ENCODE assay signal across 29 mouse cellular contexts in the genomic region with DNA sequence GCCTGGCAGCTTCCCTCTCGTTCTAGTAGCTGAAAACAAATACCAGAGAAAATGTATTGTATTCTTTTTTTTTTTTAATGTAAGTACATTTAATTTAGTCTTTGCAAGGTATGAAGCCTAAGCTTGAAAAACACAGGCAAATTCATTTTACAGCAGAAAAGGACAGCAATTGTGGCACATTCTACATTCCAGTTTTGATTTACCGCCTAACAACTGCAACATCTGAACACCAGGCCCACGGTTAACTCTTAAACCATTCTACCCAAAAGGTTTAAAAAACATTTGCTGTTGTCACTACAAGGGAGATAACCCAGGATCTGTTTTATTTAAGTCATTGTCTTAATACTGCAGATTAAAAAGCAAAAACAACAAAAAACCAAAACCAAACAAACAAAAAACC.
"Had no signal": no experiment of that assay in that cellular context is flagged by ENCODE, and none has a peak within 500 bp of the region (broad histone marks: within the 10 kb centered on the region; RNA-seq: fewer than 3 reads in every experiment).

No protein-coding gene starts in this region.

- H3K36me3 ChIP-seq: limb, embryonic 10.5 days; limb, embryonic 12.5 days; limb, embryonic 13.5 days; limb, embryonic 15.5 days; liver, embryonic 12.5 days; liver, embryonic 13.5 days; liver, embryonic 15.5 days; lung, embryonic 15.5 days; midbrain, embryonic 10.5 days; midbrain, embryonic 12.5 days; midbrain, embryonic 13.5 days; midbrain, embryonic 15.5 days; neural tube, embryonic 12.5 days had no signal

- DNase-seq: left cerebral cortex, postnatal 4 days; liver; liver, embryonic 13.5 days; liver, postnatal 0 days; lung, adult 18-20 months; lung, adult 2 months; lung, postnatal 10 days; lung, postnatal 14 days; lung, postnatal 36 days; lung, postnatal 4 days; midbrain, embryonic 14.5 days had no signal

- H3K4me3 ChIP-seq: limb, embryonic 10.5 days; limb, embryonic 13.5 days; limb, embryonic 15.5 days; liver, embryonic 12.5 days; liver, embryonic 13.5 days; liver, embryonic 15.5 days; megakaryocyte, embryonic 14.5 days; midbrain, embryonic 10.5 days; midbrain, embryonic 12.5 days; midbrain, embryonic 15.5 days; neural tube, embryonic 12.5 days had no signal

- H3K27me3 ChIP-seq: limb, embryonic 12.5 days; limb, embryonic 13.5 days; limb, embryonic 15.5 days; liver, embryonic 12.5 days; liver, embryonic 13.5 days; liver, embryonic 15.5 days; lung, embryonic 15.5 days; midbrain, embryonic 15.5 days; neural tube, embryonic 12.5 days had no signal

- H3K4me2 ChIP-seq: limb, embryonic 13.5 days; limb, embryonic 15.5 days; liver, embryonic 11.5 days; liver, embryonic 12.5 days; liver, embryonic 13.5 days; liver, embryonic 15.5 days; lung, embryonic 14.5 days; midbrain, embryonic 11.5 days; neural tube, embryonic 12.5 days had no signal

- H3K27ac ChIP-seq: limb, embryonic 10.5 days; limb, embryonic 13.5 days; limb, embryonic 15.5 days; liver, embryonic 12.5 days; liver, embryonic 13.5 days; liver, embryonic 14.5 days; liver, embryonic 15.5 days; lung, embryonic 15.5 days; macrophage; midbrain, embryonic 10.5 days; midbrain, embryonic 12.5 days; midbrain, embryonic 13.5 days; midbrain, embryonic 15.5 days; neural tube, embryonic 12.5 days had no signal
